Mouse (Mus musculus) gastrocnemius, adult 8-10 months (tissue): ENCODE data around the gene Flt4. TPM values are rescaled to one million over a fixed set of nuclear protein-coding genes. Genes with fewer than 3 reads are reported as not detected.
"Not testable (repeated sequence)": the region's sequence is repeated elsewhere in the genome, so short reads cannot be mapped to it uniquely, and the experiment has no call there.

Source experiments
- DNase-seq, 2 experiments: peaks; one replicate each; pipeline ENCODE4 v3.0.0; 2022; ENCODE audit warnings: low spot score in 2 of 2
- total RNA-seq, 4 experiments: library from RNA; stranded (reverse); gene quantifications; 2 replicates each; pipeline ENCODE4 v1.2.4; 2022

Flt4 gene
- total RNA-seq: 1 to 10 TPM; 2.1 to 2.4 (median 2.3) TPM

GRCm38 (mm10) chr11:49608938-49609867 lies at the start of gene Flt4:
Flt4 (plus strand) TSS chr11:49609263.
- not testable (repeated sequence) for DNase-seq

DNA sequence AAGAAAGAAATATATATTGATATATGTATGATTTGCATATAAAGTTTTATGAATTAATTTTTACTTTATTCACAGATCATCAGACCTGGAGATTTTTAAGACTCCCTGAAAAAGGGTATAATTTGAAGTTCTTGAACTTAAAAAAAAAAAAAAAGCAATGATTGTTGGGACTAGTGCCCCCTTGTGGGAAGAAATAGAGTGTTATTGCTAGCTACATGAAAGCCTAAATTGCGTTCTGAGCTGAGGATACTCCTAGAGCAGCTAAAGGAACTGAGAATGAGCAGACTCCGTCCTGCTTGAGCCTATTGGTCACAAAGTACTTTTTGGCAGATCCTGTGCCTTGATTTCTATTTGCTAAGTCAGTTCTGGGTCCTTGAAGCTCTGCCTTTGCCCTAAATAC lies 34.0 kb upstream of the Flt4 start:
- DNase-seq: not testable (repeated sequence)

- DNase-seq: not testable (repeated sequence)
These were observed 28.6 kb upstream of the Flt4 start for GRCm38 (mm10) chr11:49580452-49580851.

GRCm38 (mm10) chr11:49590213-49590612 lies 18.9 kb upstream of the Flt4 start:
- DNase-seq: no peak

GRCm38 (mm10) chr11:49597149-49597548 lies 11.9 kb upstream of the Flt4 start:
- DNase-seq: not testable (repeated sequence)

DNA sequence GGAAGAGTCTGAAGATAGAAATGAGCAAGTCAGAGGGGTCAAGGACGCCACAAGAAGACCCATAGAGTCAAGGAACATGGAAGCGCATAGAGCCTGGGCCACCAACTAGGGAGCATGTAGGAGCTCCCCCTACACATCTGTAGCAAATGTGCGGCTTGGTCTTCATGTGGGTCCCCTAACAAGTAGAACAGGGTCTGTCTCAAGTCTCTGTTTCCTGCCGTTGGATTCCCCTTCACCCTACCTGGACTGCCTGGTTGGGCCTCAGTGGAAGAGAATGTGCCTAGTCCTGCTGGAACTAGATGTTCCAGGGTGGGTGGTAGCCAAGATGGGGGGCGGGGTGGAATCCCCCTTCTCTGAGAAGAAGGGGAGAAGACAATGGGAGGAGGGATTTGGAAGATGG lies 757 bp upstream of the Flt4 start:
- not testable (repeated sequence) for DNase-seq

- DNase-seq: not testable (repeated sequence)
These were observed 1.1 kb downstream of the Flt4 start for GRCm38 (mm10) chr11:49609868-49610824.

DNA sequence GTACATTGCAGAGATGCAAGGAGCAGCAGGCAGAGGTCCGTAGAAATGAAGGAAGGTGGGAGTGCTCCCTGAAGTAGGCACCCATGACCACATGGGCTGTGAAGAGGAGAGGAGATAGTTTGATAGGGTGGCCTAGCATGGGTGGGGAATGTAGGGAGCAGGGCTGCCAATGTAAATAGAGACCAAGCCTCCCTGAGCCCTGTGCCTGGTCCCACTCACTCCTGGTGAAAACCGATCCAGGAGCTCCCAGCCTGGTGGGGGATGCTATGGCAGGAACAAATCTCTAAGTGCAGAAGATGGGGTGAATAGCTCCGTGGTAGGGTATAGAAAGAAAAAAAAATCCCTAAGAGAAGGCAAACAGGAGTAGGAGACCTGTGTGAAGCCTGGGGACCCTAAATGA lies 2.3 kb downstream of the Flt4 start:
- DNase-seq: not testable (repeated sequence)

DNA sequence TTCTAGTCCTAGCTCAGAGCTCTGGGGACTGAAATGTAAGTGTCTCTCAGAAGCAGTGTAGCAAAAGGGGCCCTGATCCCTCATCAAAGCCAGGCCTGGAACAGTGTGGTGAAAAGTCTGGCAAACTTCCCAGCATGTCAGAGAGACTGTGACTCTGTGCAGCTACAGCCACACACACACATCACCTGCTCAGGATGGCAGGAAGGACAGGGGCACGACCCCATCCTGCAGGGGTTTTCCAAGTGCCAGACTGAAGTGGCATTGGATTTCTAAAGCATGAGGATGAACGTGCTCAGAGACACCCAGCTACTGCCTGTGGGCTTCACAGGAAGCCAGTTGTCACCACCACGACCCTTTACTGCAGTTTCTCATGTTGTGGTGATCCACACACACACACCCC lies 3.1 kb downstream of the Flt4 start:
- DNase-seq: no peak

DNA sequence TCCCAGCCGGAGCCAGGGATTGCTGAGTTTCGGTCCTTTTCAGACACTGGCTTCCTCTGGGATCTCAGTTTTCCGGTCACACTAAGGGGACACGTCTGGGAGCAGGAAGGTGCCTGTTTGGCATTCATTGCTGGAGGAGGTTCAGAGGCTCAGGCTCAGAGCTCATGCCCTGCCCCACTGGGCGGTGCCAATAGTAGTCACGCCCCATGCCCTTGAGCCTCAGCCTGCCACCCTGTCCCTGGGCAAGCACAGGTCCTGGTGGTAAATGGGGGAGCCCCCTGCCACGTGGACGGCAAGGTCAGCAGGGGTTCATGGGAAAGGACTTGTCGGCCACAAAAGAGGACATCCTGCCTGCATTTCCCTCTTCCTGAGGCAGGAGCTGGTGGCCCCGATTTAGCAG lies 4.3 kb downstream of the Flt4 start:
- DNase-seq: no peak

DNA sequence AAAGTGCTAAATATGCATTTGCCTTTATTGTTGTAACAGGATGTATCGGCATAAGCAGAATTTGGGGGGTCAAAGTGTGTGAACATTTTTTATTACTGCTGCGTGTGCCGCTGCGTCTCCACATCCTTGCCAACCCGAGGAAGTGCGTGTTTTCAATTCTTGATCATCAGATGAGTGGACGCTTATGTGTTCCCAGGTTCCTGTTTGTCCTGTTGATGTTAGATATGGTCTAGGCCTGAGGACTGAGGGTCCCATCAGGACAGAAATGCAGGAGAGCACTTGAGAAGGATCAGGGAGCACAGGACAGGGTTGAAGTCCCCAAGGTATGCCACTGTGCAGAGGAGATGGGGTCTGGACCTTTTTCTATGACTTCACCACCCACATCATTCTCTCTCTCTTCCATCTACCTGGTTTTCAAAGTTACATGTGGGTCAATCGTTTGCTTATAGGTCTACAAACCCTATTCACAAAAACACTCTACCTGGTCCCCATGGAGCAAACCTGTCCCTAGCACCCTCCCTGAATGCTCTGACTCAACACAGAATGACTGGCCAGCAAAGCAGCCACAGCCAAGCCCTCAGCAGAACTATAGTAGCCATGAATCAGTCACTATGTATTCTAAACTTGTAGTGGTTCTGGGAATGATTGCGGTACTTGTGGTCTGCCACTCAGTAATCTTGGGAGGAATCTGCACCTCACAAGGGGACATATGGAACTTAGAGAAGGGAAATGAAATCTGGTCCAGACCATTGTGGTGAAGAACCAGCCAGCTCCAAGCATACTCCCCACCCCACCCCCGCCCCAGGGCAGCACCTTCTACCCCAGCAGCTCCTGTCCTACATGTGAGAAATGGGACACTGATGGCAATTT lies 7.0 kb downstream of the Flt4 start:
- no peak for DNase-seq

GRCm38 (mm10) chr11:49618476-49618875 lies 9.4 kb downstream of the Flt4 start:
- DNase-seq: no peak

DNA sequence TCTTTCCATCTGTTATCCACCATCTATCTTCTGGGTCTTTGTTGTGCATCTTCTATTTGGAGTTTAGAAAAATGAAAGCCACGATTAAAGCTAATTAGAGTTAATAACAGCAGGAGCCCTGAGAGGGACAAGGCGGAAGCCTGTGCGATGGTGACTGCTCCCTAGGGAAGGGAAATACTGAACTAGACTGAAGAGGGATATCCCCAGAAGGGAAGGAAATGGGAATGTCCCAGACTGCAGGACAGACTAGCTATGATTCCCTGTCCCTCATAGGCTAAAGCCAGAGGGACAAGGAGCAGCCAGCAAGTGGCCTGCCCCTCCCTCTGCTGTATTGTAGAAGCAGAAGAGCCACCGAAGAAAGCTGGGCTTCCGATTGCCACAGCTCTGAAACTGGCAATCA lies 12.9 kb downstream of the Flt4 start:
- no peak for DNase-seq

GRCm38 (mm10) chr11:49624156-49624555 lies 15.1 kb downstream of the Flt4 start:
- no peak for DNase-seq

DNA sequence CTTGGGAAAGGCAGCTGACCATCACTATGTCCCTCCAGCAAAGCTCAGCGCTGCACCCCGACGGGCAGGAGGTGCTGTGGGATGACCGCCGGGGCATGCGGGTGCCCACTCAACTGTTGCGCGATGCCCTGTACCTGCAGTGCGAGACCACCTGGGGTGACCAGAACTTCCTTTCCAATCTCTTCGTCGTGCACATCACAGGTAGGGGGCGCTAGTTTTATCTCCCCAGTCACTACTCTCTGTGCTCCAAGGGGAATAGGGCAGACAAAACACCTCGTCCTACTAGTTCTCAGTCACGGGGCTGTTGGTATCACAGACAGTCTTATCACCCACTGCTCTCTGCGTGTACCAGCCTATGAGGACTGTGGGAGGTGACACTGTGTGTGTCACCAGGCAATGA lies 16.8 kb downstream of the Flt4 start:
- no peak for DNase-seq

DNA sequence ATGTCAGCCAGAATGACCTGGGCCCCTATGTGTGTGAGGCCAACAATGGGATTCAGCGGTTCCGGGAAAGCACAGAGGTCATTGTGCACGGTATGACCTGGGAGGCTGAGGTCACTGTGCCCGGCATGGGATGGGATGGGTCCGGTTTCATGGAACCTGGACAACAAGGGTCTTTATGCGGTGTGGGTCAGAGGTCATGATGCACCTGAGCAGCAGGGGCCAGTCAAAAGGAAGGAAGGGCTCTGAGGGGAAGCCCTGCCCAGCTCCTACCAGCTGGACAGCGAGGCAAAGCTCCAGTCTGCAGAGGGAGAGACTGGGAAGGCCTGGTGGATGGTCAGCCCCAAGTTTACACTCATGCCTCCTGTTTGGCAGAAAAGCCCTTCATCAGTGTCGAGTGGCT lies 17.7 kb downstream of the Flt4 start:
- no peak for DNase-seq

GRCm38 (mm10) chr11:49631154-49631553 lies 22.1 kb downstream of the Flt4 start:
- DNase-seq: no peak

DNA sequence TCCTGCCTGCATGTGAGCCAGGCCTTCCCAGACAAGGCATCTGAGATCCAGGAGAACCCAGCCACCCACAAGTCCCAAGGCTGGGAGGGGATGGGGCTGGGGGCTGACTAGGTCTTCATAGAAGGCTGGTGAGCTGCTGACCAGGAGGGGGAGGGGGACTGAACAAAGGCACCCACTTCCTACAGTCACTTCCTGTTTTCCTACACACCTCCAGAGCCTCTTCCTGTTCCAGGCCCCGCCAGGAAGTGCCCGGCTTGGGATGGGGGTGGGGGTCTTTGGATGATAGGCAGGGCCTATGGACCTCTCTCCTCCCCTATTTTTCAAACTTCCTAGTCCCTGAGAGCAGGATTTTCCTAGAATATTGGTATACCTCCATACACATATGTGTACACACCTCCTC lies 23.2 kb downstream of the Flt4 start:
- DNase-seq: no peak

DNA sequence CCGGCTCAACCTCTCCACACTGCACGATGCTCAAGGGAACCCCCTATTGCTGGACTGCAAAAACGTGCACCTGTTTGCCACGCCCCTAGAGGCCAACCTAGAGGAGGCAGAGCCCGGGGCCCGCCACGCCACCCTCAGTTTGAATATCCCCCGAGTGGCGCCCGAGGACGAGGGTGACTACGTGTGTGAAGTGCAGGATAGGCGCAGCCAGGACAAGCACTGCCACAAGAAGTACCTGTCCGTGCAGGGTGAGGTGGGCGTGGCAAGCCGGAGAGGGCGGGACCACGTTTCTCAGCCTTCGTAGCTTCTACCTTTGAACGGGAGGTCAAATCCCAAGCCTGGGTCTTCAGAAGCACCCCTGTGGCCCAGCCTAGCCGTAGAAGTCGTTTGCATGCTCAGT lies 25.0 kb downstream of the Flt4 start:
- DNase-seq: no peak

- no peak for DNase-seq
These were observed 26.6 kb downstream of the Flt4 start for GRCm38 (mm10) chr11:49635671-49636070.

GRCm38 (mm10) chr11:49636449-49636848 lies 27.4 kb downstream of the Flt4 start:
- no peak for DNase-seq
